ENCODE assay signal across 28 mouse cellular contexts in the genomic region with DNA sequence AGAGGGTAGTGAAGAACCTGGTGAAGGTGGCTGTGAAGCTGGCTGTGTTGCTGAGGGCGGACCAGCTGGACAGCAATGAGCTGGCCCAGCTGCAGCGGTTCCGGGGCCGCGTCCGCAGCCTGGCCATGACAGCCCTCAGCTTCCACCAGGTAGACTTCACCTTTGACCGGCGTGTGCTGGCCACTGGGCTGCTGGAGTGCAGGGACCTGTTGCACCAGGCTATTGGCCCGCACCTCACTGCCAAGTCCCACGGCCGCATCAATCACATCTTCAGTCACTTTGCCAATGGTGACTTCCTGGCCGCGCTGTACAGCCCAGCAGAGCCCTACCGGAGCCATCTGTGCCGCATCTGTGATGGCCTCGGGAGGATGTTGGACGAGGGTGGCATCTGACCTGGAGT. TPM values are rescaled to one million over a fixed set of nuclear protein-coding genes. Genes with fewer than 3 reads are reported as not detected.
"Had no signal": no experiment of that assay in that cellular context is flagged by ENCODE, and none has a peak within 500 bp of the region (broad histone marks: within the 10 kb centered on the region; RNA-seq: fewer than 3 reads in every experiment).

No protein-coding gene starts in this region.

- H3K27ac ChIP-seq: heart, adult 2 months; heart, embryonic 10.5 days; hindbrain, embryonic 14.5 days; intestine, embryonic 15.5 days; layer of hippocampus, adult 2 months; limb, embryonic 12.5 days; limb, embryonic 15.5 days; liver, embryonic 13.5 days; liver, embryonic 15.5 days had no signal

- H3K4me1 ChIP-seq: intestine, embryonic 15.5 days; limb, embryonic 15.5 days had no signal

- H3K4me3 ChIP-seq: gastrocnemius, adult 2 months; heart, adult 2 months; heart, embryonic 10.5 days; heart, embryonic 12.5 days; intestine, embryonic 15.5 days; layer of hippocampus, adult 2 months; limb, embryonic 12.5 days; limb, embryonic 15.5 days; liver, embryonic 13.5 days; liver, embryonic 15.5 days had no signal

- H3K9me3 ChIP-seq: heart, embryonic 10.5 days; heart, embryonic 12.5 days; intestine, embryonic 15.5 days; limb, embryonic 12.5 days; limb, embryonic 15.5 days; liver, embryonic 13.5 days; liver, embryonic 15.5 days had no signal

- H3K9ac ChIP-seq: heart, embryonic 12.5 days; hindbrain, embryonic 14.5 days; intestine, embryonic 15.5 days; limb, embryonic 12.5 days; limb, embryonic 15.5 days; liver, embryonic 13.5 days; liver, embryonic 15.5 days had no signal

- H3K4me2 ChIP-seq: heart, embryonic 12.5 days; hindbrain, embryonic 14.5 days; intestine, embryonic 15.5 days; limb, embryonic 12.5 days; limb, embryonic 15.5 days; liver, embryonic 13.5 days; liver, embryonic 15.5 days had no signal

- ATAC-seq: hindbrain, embryonic 16.5 days; inflammation-experienced regulatory T-cells, adult 6 months; intestine, embryonic 15.5 days; intestine, postnatal 0 days had no signal

- H3K27me3 ChIP-seq: heart, embryonic 12.5 days; intestine, embryonic 15.5 days; limb, embryonic 12.5 days; limb, embryonic 15.5 days; liver, embryonic 13.5 days; liver, embryonic 15.5 days had no signal

- DNase-seq: gastrocnemius, adult 2 months; gastrocnemius, postnatal 14 days; gastrocnemius, postnatal 36 days; heart, adult 11 months; heart, adult 2 months; heart, postnatal 10 days; heart, postnatal 4 days; kidney, adult 18-20 months; kidney, adult 8-10 months; kidney, postnatal 10 days; kidney, postnatal 25 days; kidney, postnatal 4 days; liver, embryonic 13.5 days had no signal

RNA-seq across cellular contexts. Expression of a gene that starts 50.1 kb away (rescaled TPM):
- total RNA-seq: layer of hippocampus, postnatal 10 days; left cerebral cortex, postnatal 4 days had no signal
- polyA plus RNA-seq: heart, embryonic 10.5 days; heart, embryonic 12.5 days; hindbrain, embryonic 11.5 days; inflammation-experienced regulatory T-cells, adult 6 months; kidney, embryonic 14.5 days; limb, embryonic 12.5 days had no signal
